7 mouse cellular contexts compared by ENCODE assay signal in genomic region chr5:119055430-119055829, GRCm38 (mm10).
DNase-seq lines count a peak whose midpoint lies in the region; ATAC-seq lines count a peak whose summit lies in the region.

No protein-coding gene starts in this region.

- no peak for ATAC-seq in granulocyte monocyte progenitor cell, adult 5-6 weeks (replicated peaks; ENCODE audit: poor library complexity, severe bottlenecking)

- peak; percentile 46 for DNase-seq in right cerebral cortex, adult 18-20 months
- DNase-seq in right cerebral cortex, postnatal 4 days, result no peak
- peak; percentile 35 to 57 for DNase-seq in cerebellum, postnatal 10 days
- DNase-seq in heart, adult 8-10 months (ENCODE audit: low spot score), result peak; percentile 78
- DNase-seq in left cerebral cortex, adult 9 months (ENCODE audit: low spot score in 2 of 2), result peak; percentile 40 to 66
- peak; percentile 94 for DNase-seq in retina, postnatal 1 day
